Mouse (Mus musculus) intestine, postnatal 0 days (tissue): ENCODE measurements around the gene Cdc6. TPM values are rescaled to one million over a fixed set of nuclear protein-coding genes. Genes with fewer than 3 reads are reported as not detected.
A peak's percentile ranks its signal among the peaks of the same experiment; 100 is the strongest.
"Not testable (repeated sequence)": the region's sequence is repeated elsewhere in the genome, so short reads cannot be mapped to it uniquely, and the experiment has no call there.

Experiments used
- ATAC-seq: fragments of 200-750 bp; cut with Nextera tagmentation; 2 replicates; pipeline ENCODE4 v1.8.0; 2017; ENCODE audit warnings: mild to moderate bottlenecking, moderate TSS enrichment, moderate library complexity
- H3K27ac ChIP-seq: fragments of 300-500 bp; sonication (generic); 2 replicates; pipeline ENCODE4 v1.5.1; 2014; ENCODE audit warnings: mild to moderate bottlenecking, low read depth, low read length, moderate library complexity
- H3K27me3 ChIP-seq: fragments of 300-500 bp; sonication (generic); replicated peaks from 2 replicates; pipeline ENCODE4 v1.6.1; 2014; ENCODE audit warnings: low read length, mixed read lengths; ENCODE audit not compliant: control insufficient read depth, insufficient read depth
- H3K36me3 ChIP-seq: fragments of 300-500 bp; sonication (generic); 2 replicates; pipeline ENCODE4 v1.6.1; 2014; ENCODE audit warnings: mild to moderate bottlenecking, moderate library complexity; ENCODE audit not compliant: control insufficient read depth, insufficient read depth
- H3K4me1 ChIP-seq: fragments of 300-500 bp; sonication (generic); replicated peaks from 2 replicates; pipeline ENCODE4 v1.6.1; 2014; ENCODE audit warnings: antibody characterized with exemption, low read length, mixed read lengths; ENCODE audit not compliant: control insufficient read depth, insufficient read depth
- H3K4me2 ChIP-seq: fragments of 300-500 bp; sonication (generic); replicated peaks from 2 replicates; pipeline ENCODE4 v1.6.1; 2014; ENCODE audit warnings: low read depth, mild to moderate bottlenecking, moderate library complexity
- H3K4me3 ChIP-seq: fragments of 300-500 bp; sonication (generic); 2 replicates; pipeline ENCODE4 v1.5.1; 2014; ENCODE audit warnings: low read depth, low read length
- H3K9ac ChIP-seq: fragments of 300-500 bp; sonication (generic); 2 replicates; pipeline ENCODE4 v1.6.1; 2014; ENCODE audit warnings: mild to moderate bottlenecking, low read depth, low read length
- H3K9me3 ChIP-seq: fragments of 300-500 bp; sonication (generic); 2 replicates; pipeline ENCODE4 v1.6.1; 2016; ENCODE audit warnings: mixed run types; ENCODE audit not compliant: control insufficient read depth
- CTCF ChIP-seq: sonication (generic); IDR thresholded peaks from 2 replicates; pipeline ENCODE4 v1.5.1; 2016; ENCODE audit warnings: low read depth, mild to moderate bottlenecking, control low read depth, antibody characterized with exemption, moderate library complexity
- WGBS: fragments of 180-500 bp; shearing (Covaris S2); extraction: QIAGEN DNeasy Blood & Tissue Kit; methylation state at CpG from one replicate; pipeline ENCODE4 v1.1.7; 2014; 5-methylcytosine and 5-hydroxymethylcytosine counted together
- polyA plus RNA-seq: library from polyadenylated mRNA; unstranded; fragments of >200 nt; fragmentation: Nextera tagmentation; extraction: Ambion mirVana; gene quantifications from 2 replicates; pipeline ENCODE4 v1.2.1, GENCODE M21; 2015

The Cdc6 gene
- polyA plus RNA-seq, 1 experiment from 2014 or later = 4.5 TPM

GRCm38 (mm10) chr11:98914196-98914595, 6.6 kb downstream of the Cdc6 start:
- no peak for ATAC-seq
- Histone ChIP-seq H3K4me1 (no peaks in the 10 kb centered on the region), H3K4me3 (no peak overlapping the region), H3K4me2 (no peak overlapping the region), H3K27ac (no peak overlapping the region), H3K27me3 (no peaks in the 10 kb centered on the region), H3K9ac (no peak overlapping the region), H3K36me3 (peaks cover 12% of the 10 kb centered on the region; the same call in 1 of the 2 replicates), H3K9me3 (no peaks in the 10 kb centered on the region)
- 56% methylated on average over 11 of the region's 11 CpGs for WGBS
- no peak for TF ChIP-seq CTCF

GRCm38 (mm10) chr11:98916376-98916775, 8.8 kb downstream of the Cdc6 start:
- 97% methylated on average over 3 of the region's 3 CpGs for whole genome bisulfite sequencing
- H3K27me3 ChIP-seq, H3K4me3 ChIP-seq, H3K27ac ChIP-seq, H3K9ac ChIP-seq, H3K4me1 ChIP-seq, H3K4me2 ChIP-seq, H3K9me3 ChIP-seq, ATAC-seq: not testable (repeated sequence)
- peaks cover 12% of the 10 kb centered on the region; the same call in 1 of the 2 replicates for H3K36me3 ChIP-seq
- peak; percentile 65 for TF ChIP-seq CTCF

DNA sequence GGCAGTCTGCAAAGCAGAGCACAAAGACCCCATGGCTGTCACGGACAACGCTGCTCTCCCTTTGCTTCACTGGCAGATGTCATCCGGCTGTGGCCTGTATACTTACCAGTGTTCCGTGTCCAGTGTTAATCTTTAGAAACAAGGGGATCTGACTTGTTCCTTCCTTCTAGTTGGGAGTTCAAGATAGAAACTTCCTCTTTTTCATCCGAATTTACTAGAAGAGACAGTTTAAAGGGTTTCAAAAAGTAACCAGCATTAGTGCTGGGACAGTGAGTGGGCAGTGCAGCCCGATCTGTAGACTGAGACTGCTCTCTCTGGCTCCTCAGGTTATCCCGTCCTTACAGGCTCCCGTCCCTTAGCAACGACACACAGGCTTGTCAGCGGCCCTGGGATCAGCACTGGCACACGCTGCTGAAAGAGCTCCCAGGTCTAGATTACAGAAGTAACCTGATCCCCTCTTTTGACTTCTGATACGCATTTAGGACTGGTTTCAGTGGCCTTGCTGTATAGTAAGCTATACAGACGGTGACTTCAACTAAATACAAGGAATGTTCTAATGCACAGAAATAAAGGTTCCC, 9.9 kb downstream of the Cdc6 start:
- 76% methylated on average over 13 of the region's 13 CpGs for WGBS
- Histone ChIP-seq H3K4me1 (no peaks in the 10 kb centered on the region), H3K27me3 (no peaks in the 10 kb centered on the region), H3K9me3 (no peaks in the 10 kb centered on the region), H3K36me3 (peaks cover 12% of the 10 kb centered on the region; the same call in 1 of the 2 replicates), H3K4me2 (peak overlapping the region; percentile 25; the same call in 1 of the 2 replicates), H3K9ac (no peak overlapping the region), H3K27ac (peak overlapping the region; percentile 23; the same call in 1 of the 2 replicates), H3K4me3 (no peak overlapping the region)
- no peak for TF ChIP-seq CTCF
- no peak for ATAC-seq

- Histone ChIP-seq H3K9me3 (no peaks in the 10 kb centered on the region), H3K36me3 (peaks cover 12% of the 10 kb centered on the region; the same call in 1 of the 2 replicates), H3K27me3 (no peaks in the 10 kb centered on the region), H3K9ac (no peak overlapping the region), H3K4me3 (no peak overlapping the region), H3K27ac (peak overlapping the region; percentile 23; the same call in 1 of the 2 replicates), H3K4me2 (peak overlapping the region; percentile 25), H3K4me1 (no peaks in the 10 kb centered on the region)
- WGBS = 51% methylated on average over 9 of the region's 9 CpGs
- TF ChIP-seq CTCF = no peak
- peak; percentile 31; the same call in 1 of the 2 replicates for ATAC-seq
Measured at GRCm38 (mm10) chr11:98918231-98918630, 10.6 kb downstream of the Cdc6 start.

DNA sequence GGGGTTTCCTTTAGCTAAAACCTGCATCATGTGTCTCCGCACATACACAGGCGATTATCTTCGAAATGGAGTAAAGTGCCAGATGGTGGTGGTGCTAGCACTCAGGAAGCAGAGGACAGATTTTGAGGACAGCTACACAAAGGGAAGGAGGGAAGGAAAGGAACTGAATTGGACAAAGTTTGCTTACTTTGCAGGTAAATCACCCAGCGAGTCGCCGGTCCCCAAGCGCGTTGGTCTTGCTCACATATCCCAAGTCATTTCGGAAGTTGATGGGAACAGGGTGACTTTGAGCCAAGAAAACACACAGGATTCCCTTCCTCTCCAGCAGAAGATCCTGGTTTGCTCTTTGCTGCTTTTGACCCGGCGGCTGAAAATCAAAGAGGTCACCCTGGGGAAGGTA, 11.4 kb downstream of the Cdc6 start:
- no peak for TF ChIP-seq CTCF
- WGBS = 93% methylated on average over 11 of the region's 11 CpGs
- Histone ChIP-seq H3K27me3 (no peaks in the 10 kb centered on the region), H3K4me2 (no peak overlapping the region), H3K4me1 (no peaks in the 10 kb centered on the region), H3K9ac (no peak overlapping the region), H3K4me3 (no peak overlapping the region), H3K27ac (no peak overlapping the region), H3K36me3 (peaks cover 12% of the 10 kb centered on the region; the same call in 1 of the 2 replicates), H3K9me3 (no peaks in the 10 kb centered on the region)
- ATAC-seq = no peak

DNA sequence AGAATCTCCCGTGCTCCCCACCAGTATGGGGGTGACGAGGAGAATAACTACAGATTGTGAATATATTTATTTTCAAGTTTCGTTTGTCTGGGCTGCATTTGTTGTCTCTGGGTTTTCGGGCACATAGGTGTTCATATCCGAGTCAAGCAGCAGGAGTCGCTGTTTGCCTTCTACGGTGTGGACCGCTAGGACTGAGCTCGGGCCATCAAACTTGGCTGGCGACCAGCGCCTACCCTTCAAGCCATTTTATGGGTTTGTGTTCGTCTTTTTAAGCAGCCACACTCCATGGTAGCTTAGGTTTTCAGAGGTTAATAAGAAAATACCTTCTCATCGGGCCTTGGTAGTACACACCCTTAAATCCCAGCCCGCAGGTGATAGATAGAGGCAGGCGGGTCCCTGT, 14.2 kb downstream of the Cdc6 start:
- not testable (repeated sequence) for H3K9ac ChIP-seq, H3K9me3 ChIP-seq, H3K27me3 ChIP-seq, H3K27ac ChIP-seq, ATAC-seq, H3K36me3 ChIP-seq, H3K4me3 ChIP-seq
- peaks cover 11% of the 10 kb centered on the region for H3K4me1 ChIP-seq
- 45% methylated on average over 15 of the region's 15 CpGs for WGBS
- H3K4me2 ChIP-seq = peak overlapping the region; percentile 6; the same call in 1 of the 2 replicates
- TF ChIP-seq CTCF = peak; percentile 78
